Mouse (Mus musculus) mesoderm, embryonic 11.5 days (tissue): Measurements from ENCODE around the gene Iqce.

Experiments used
- DNase-seq: peaks from one replicate; pipeline ENCODE4 v3.0.0-alpha.2; 2012; ENCODE audit warnings: low read depth, low spot score

Iqce gene

GRCm38 (mm10) chr5:140702103-140702513 is at the start of gene Iqce:
Gene Iqce, minus strand, starts transcription at chr5:140702378.
- DNase-seq = peak; percentile 94

GRCm38 (mm10) chr5:140750925-140751324 is 48.7 kb upstream of the Iqce start:
- peak; percentile 44 for DNase-seq

- DNase-seq = peak; percentile 86
These were observed 47.1 kb upstream of the Iqce start for GRCm38 (mm10) chr5:140749062-140749875.

- DNase-seq = no peak
These were observed 46.2 kb upstream of the Iqce start for GRCm38 (mm10) chr5:140748425-140748824.

- DNase-seq = no peak
These were observed 41.5 kb upstream of the Iqce start for GRCm38 (mm10) chr5:140743706-140744131.

- DNase-seq = no peak
These were observed 39.7 kb upstream of the Iqce start for GRCm38 (mm10) chr5:140741877-140742276.

- no peak for DNase-seq
These were observed 38.9 kb upstream of the Iqce start for GRCm38 (mm10) chr5:140741040-140741439.

GRCm38 (mm10) chr5:140739813-140740212 is 37.6 kb upstream of the Iqce start:
- no peak for DNase-seq

- DNase-seq = no peak
These were observed 34.0 kb upstream of the Iqce start for GRCm38 (mm10) chr5:140736166-140736565.

- peak; percentile 49 for DNase-seq
These were observed 33.1 kb upstream of the Iqce start for GRCm38 (mm10) chr5:140735297-140735696.

GRCm38 (mm10) chr5:140733336-140733735 is 31.2 kb upstream of the Iqce start:
- DNase-seq = no peak

GRCm38 (mm10) chr5:140732195-140732594 is 30.0 kb upstream of the Iqce start:
- no peak for DNase-seq

GRCm38 (mm10) chr5:140731040-140731797 is 29.0 kb upstream of the Iqce start:
- no peak for DNase-seq

GRCm38 (mm10) chr5:140726946-140727740 is 25.0 kb upstream of the Iqce start:
- no peak for DNase-seq

GRCm38 (mm10) chr5:140726062-140726839 is 24.1 kb upstream of the Iqce start:
- no peak for DNase-seq

GRCm38 (mm10) chr5:140723822-140724221 is 21.6 kb upstream of the Iqce start, which contains the start of gene Amz1:
Gene Amz1, plus strand, starts transcription at chr5:140724127.
- no peak for DNase-seq

GRCm38 (mm10) chr5:140722121-140722520 is 19.9 kb upstream of the Iqce start:
- DNase-seq = no peak

GRCm38 (mm10) chr5:140720773-140721172 is 18.6 kb upstream of the Iqce start:
- DNase-seq = no peak

- no peak for DNase-seq
These were observed 8.9 kb upstream of the Iqce start for GRCm38 (mm10) chr5:140711040-140711439.

- DNase-seq = no peak
These were observed 8.1 kb upstream of the Iqce start for GRCm38 (mm10) chr5:140710315-140710714.
